Mouse (Mus musculus) heart, postnatal 25 days (tissue): ENCODE results near the gene Prss8. TPM values are rescaled to one million over a fixed set of nuclear protein-coding genes. Genes with fewer than 3 reads are reported as not detected.
"Not testable (repeated sequence)": the region's sequence is repeated elsewhere in the genome, so short reads cannot be mapped to it uniquely, and the experiment has no call there.

ENCODE experiments used
- DNase-seq: peaks from one replicate; pipeline ENCODE4 v3.0.0; 2022; ENCODE audit warnings: low spot score
- intact Hi-C: fragments of 180-260 bp; cut with DNase I; formaldehyde crosslinking; loops from one replicate; pipeline ENCODE4 v1.15.1; 2025
- total RNA-seq, 2 experiments: library from RNA; stranded (reverse); gene quantifications; 2 replicates each; pipeline ENCODE4 v1.2.3; 2021

Prss8 gene
- total RNA-seq, 2 experiments from 2014 or later: not detected

DNA sequence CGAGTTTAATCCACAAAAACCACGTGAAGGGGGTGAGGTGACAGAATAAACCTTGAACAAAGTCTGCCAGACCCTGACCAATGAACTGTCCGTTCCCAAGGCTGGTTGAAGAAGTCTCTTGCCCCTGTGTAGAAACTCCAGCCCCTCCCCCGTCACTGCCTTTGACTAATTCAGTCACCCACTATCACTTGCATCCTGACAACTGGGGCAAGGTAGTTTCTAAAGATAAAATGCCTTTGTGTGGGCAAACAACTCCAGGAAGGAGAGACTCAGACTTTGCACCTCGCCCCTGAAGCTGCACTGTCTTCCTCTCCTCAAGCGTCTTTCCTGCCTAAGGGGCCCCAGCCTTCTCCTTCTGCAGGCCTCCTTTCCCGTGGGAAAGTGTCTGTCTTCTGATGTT is 29.9 kb downstream of the Prss8 start:
- no peak for DNase-seq
- intact Hi-C loops: no loop called here

- intact Hi-C loops: no loop called here
Measured at GRCm38 (mm10) chr7:127898179-127898956, 31.5 kb downstream of the Prss8 start.

DNA sequence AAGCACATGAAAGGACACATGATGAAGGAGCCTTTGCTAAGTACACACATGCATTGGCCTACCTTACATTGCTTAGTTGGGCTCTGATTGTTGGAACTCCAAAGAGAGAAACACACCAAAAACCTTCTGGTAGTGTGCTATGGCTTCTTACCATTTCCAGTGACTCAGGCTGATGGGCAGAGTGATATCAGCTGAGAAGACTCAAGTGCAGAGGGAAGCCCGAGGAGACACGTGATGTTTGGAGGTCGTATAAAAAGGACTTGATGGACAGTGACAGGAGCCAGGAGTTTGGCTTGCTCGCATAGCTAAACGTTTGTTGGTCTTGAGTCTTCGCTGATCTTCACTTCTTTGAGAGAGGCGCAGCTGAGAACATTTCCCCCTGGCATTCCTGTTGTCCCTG is 32.4 kb downstream of the Prss8 start:
- DNase-seq: no peak
- intact Hi-C loops: no loop called here

More at GRCm38 (mm10) chr7:127898179-127898956, 31.5 kb downstream of the Prss8 start:
- DNase-seq: no peak

GRCm38 (mm10) chr7:127896384-127896783 is 33.5 kb downstream of the Prss8 start:
- intact Hi-C loops: no loop called here
- DNase-seq: no peak

- intact Hi-C loops, DNase-seq: not testable (repeated sequence)
Measured at GRCm38 (mm10) chr7:127895891-127896290, 34.0 kb downstream of the Prss8 start.

GRCm38 (mm10) chr7:127895442-127895841 is 34.5 kb downstream of the Prss8 start, which contains the start of the genes Gm21974 and Vkorc1:
TSS of gene Gm21974 (minus strand) at chr7:127895454.
TSS of gene Vkorc1 (minus strand) at chr7:127895617.
- intact Hi-C loops: no loop called here
- peak; percentile 94 for DNase-seq

DNA sequence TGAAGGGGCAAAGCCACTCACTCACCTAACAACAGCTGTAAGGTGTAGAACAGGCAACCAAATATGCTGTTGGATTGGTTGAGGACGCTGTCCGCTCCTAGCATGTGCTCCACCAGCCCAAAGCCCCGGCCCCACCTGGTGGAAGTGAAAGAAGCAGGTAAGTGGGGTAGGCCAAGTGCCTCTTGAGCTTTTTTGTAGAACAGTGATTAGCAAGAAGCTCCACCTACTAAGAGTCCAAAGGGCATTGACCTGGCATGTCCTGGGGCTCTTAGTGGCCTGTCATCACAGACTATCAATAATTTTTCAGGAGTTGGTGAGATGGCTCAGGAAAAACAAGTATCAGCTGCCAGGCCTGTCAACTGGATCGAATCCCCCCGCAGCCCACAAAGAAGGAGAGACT is 35.4 kb downstream of the Prss8 start:
- intact Hi-C loops: loop anchor here (5.0 kb wide), 1 partner anchor 92 kb away; the partner anchor contains the start of gene Hsd3b7
- DNase-seq: no peak

DNA sequence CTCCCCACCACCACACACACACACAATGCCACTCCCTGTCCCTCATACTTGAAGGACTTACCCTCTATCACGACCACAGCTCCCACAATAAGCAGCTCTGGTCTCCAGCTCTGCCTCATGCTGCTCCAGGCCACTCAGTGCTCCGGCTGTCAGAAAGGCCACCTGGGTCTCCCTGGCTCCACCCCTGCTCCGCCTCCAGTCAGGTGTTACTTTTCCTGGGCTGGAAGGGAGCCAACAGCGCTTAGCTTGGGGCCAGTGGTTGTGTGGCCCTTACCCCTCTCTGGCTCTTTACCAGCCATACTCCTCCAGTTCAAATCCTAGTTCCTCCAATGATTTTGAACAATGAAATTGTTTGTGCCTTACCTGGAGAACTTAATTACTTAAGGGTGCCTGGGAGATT is 39.1 kb downstream of the Prss8 start, which contains the start of gene Prss53:
Prss53 (minus strand) TSS at position 173 of the 400 bp plus-strand sequence.
- no peak for DNase-seq
- intact Hi-C loops: loop anchor here (5.0 kb wide), 1 partner anchor 88 kb away; the partner anchor contains the start of gene Hsd3b7

- intact Hi-C loops: no loop called here
- no peak for DNase-seq
Measured at GRCm38 (mm10) chr7:127888821-127889220, 41.1 kb downstream of the Prss8 start.

- intact Hi-C loops: no loop called here
- DNase-seq: no peak
Measured at GRCm38 (mm10) chr7:127887781-127888180, 42.1 kb downstream of the Prss8 start.

DNA sequence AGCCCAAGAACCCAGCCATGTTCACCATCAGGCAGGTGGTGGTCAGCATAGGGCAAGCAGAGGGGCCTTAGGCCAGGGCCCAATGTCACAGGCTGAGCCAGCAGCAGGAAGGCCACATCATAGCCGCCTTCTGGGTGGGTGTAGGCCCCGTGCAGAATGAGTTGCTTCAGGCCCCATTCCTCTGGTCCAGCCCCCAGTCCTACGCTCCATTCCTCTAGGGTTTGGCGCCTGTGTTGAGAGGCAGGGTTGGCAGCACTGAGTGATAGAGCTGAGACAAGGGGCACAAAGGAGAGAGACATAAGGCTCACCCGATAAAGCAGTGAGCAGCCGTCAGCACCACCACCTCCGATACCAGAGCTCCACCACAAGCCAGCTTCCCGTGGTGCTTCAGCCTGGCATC is 42.7 kb downstream of the Prss8 start:
- no peak for DNase-seq
- intact Hi-C loops: no loop called here

DNA sequence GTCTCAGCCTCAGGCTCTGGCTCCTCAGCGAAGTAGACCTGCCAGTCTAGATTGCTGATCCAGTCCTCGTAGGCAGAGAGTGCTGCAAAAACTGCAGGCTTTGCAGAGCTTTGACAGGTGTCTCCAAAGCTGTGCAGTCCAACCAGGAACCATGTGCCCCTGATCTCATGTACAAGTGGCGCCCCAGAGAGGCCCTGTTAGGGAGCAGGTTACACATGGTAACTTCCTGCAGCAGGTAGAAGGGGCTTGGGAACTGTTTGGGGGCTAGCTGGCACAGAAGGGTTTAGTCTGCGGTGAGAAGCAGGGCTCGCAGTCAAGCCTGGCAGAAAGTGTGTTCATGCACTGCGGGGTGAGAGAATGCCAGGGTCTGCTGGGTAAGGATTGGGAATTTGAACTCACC is 43.4 kb downstream of the Prss8 start:
- no peak for DNase-seq
- intact Hi-C loops: no loop called here

GRCm38 (mm10) chr7:127885951-127886350 is 44.0 kb downstream of the Prss8 start:
- intact Hi-C loops: no loop called here
- peak; percentile 75 for DNase-seq

DNA sequence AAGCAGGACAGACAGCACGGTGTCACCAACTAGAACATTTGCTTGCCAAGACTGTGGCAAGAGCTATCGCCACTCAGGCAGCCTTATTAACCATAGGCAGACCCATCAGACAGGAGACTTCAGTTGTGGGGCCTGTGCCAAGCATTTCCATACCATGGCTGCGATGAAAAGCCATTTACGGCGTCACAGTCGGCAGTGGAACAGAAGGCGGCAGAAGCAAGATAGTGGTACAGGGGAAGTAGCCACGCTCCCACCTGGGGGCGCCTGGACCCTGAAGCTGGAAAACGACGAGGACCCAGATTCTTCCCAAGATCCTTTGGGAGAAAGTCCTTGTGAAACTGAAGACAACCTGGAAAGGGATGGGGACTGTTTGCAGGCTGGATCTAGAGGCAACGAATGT is 49.5 kb downstream of the Prss8 start:
- DNase-seq: no peak
- intact Hi-C loops: no loop called here

- DNase-seq: no peak
- intact Hi-C loops: no loop called here
Measured at GRCm38 (mm10) chr7:127879301-127879700, 50.6 kb downstream of the Prss8 start.

GRCm38 (mm10) chr7:127876467-127877348 is 53.2 kb downstream of the Prss8 start, which contains the start of gene Zfp668:
TSS of gene Zfp668 (minus strand) at chr7:127876828.
- intact Hi-C loops: loop anchor here (2.0 kb wide), 1 partner anchor 78 kb away; no protein-coding TSS in a partner anchor
- peak; percentile 76 for DNase-seq

- intact Hi-C loops: loop anchor here (2.0 kb wide), 1 partner anchor 77 kb away; no protein-coding TSS in a partner anchor
- peak; percentile 52 for DNase-seq
Measured at GRCm38 (mm10) chr7:127876041-127876466, 53.9 kb downstream of the Prss8 start, which contains the start of gene Zfp646. TSS of gene Zfp646 (plus strand) at chr7:127876221.
